Mouse (Mus musculus): Measurements from ENCODE around the gene Myh11.
A peak's percentile ranks its signal among the peaks of the same experiment; 100 is the strongest.

GRCm38 (mm10) chr16:14158536-14158935, 132.6 kb downstream of the Myh11 start:
- TF ChIP-seq CTCF (IDR thresholded peaks at IDR 0.05): peak; percentile 24; the same call in 1 of the 2 replicates
- TF ChIP-seq EP300 (IDR thresholded peaks at IDR 0.05): no peak
